Mouse (Mus musculus): ENCODE measurements around the gene Gm29554.
"Not testable (repeated sequence)": the region's sequence is repeated elsewhere in the genome, so short reads cannot be mapped to it uniquely, and the experiment has no call there.

Gene Gm29554

GRCm38 (mm10) chrY:12273632-12274031 lies at the start of gene Gm29554:
TSS of gene Gm29554 (plus strand) at chrY:12273932.
- DNase-seq = not testable (repeated sequence)
